Mouse (Mus musculus): ENCODE data around the gene Cdkn1a. TPM values are rescaled to one million over a fixed set of nuclear protein-coding genes. Genes with fewer than 3 reads are reported as not detected.
A peak's percentile ranks its signal among the peaks of the same experiment; 100 is the strongest.
"Not testable (repeated sequence)": the region's sequence is repeated elsewhere in the genome, so short reads cannot be mapped to it uniquely, and the experiment has no call there.

Cdkn1a gene
- polyA plus RNA-seq, 1 experiment = 10.5 TPM

GRCm38 (mm10) chr17:29065971-29066370 is 24.8 kb upstream of the Cdkn1a start:
- Histone ChIP-seq H3K4me1 (ENCODE audit: control insufficient read depth, insufficient read depth, low read length) (no peaks in the 10 kb centered on the region; the same call in 1 of the 2 replicates), H3K4me3 (ENCODE audit: control insufficient read depth, low read depth, low read length) (no peak overlapping the region), H3K27ac (ENCODE audit: control insufficient read depth, insufficient read depth, low read depth, low read length) (no peak overlapping the region), H3K27me3 (ENCODE audit: control insufficient read depth, insufficient read depth, low read length) (no peaks in the 10 kb centered on the region), H3K36me3 (ENCODE audit: control insufficient read depth, insufficient read depth, low read length) (no peaks in the 10 kb centered on the region)
- TF ChIP-seq POLR2A (IDR thresholded peaks at IDR 0.05; ENCODE audit: control insufficient read depth, low read depth, low read length) = no peak
- no peak for TF ChIP-seq CTCF (IDR thresholded peaks at IDR 0.05; ENCODE audit: control insufficient read depth, insufficient read depth, insufficient replicate concordance, low read depth, low read length)

- not testable (repeated sequence) for H3K4me3 ChIP-seq (ENCODE audit: control insufficient read depth, low read depth, low read length); H3K27me3 ChIP-seq (ENCODE audit: control insufficient read depth, insufficient read depth, low read length); H3K4me1 ChIP-seq (ENCODE audit: control insufficient read depth, insufficient read depth, low read length); H3K27ac ChIP-seq (ENCODE audit: control insufficient read depth, insufficient read depth, low read depth, low read length); H3K36me3 ChIP-seq (ENCODE audit: control insufficient read depth, insufficient read depth, low read length)
These were observed 23.4 kb upstream of the Cdkn1a start for GRCm38 (mm10) chr17:29067416-29067815.

- Histone ChIP-seq H3K36me3 (ENCODE audit: control insufficient read depth, insufficient read depth, low read length) (no peaks in the 10 kb centered on the region), H3K27me3 (ENCODE audit: control insufficient read depth, insufficient read depth, low read length) (no peaks in the 10 kb centered on the region), H3K4me1 (ENCODE audit: control insufficient read depth, insufficient read depth, low read length) (peaks cover under 1% of the 10 kb centered on the region), H3K27ac (ENCODE audit: control insufficient read depth, insufficient read depth, low read depth, low read length) (no peak overlapping the region), H3K4me3 (ENCODE audit: control insufficient read depth, low read depth, low read length) (no peak overlapping the region)
- no peak for TF ChIP-seq CTCF (IDR thresholded peaks at IDR 0.05; ENCODE audit: control insufficient read depth, insufficient read depth, insufficient replicate concordance, low read depth, low read length)
- no peak for TF ChIP-seq POLR2A (IDR thresholded peaks at IDR 0.05; ENCODE audit: control insufficient read depth, low read depth, low read length)
These were observed 22.9 kb upstream of the Cdkn1a start for GRCm38 (mm10) chr17:29067847-29068246.

- Histone ChIP-seq H3K4me1 (ENCODE audit: control insufficient read depth, insufficient read depth, low read length) (peaks cover 3% of the 10 kb centered on the region), H3K27ac (ENCODE audit: control insufficient read depth, insufficient read depth, low read depth, low read length) (no peak overlapping the region), H3K27me3 (ENCODE audit: control insufficient read depth, insufficient read depth, low read length) (no peaks in the 10 kb centered on the region)
These were observed 21.7 kb upstream of the Cdkn1a start for GRCm38 (mm10) chr17:29069063-29069462.

GRCm38 (mm10) chr17:29071820-29072219 is 19.0 kb upstream of the Cdkn1a start:
- Histone ChIP-seq H3K4me1 (ENCODE audit: control insufficient read depth, insufficient read depth, low read length) (peaks cover 3% of the 10 kb centered on the region), H3K4me3 (ENCODE audit: control insufficient read depth, low read depth, low read length) (no peak overlapping the region), H3K27ac (ENCODE audit: control insufficient read depth, insufficient read depth, low read depth, low read length) (no peak overlapping the region), H3K27me3 (ENCODE audit: control insufficient read depth, insufficient read depth, low read length) (no peaks in the 10 kb centered on the region), H3K36me3 (ENCODE audit: control insufficient read depth, insufficient read depth, low read length) (no peaks in the 10 kb centered on the region)
- TF ChIP-seq CTCF (IDR thresholded peaks at IDR 0.05; ENCODE audit: control insufficient read depth, insufficient read depth, insufficient replicate concordance, low read depth, low read length) = no peak
- no peak for TF ChIP-seq POLR2A (IDR thresholded peaks at IDR 0.05; ENCODE audit: control insufficient read depth, low read depth, low read length)

More at GRCm38 (mm10) chr17:29069063-29069462, 21.7 kb upstream of the Cdkn1a start:
- TF ChIP-seq POLR2A (IDR thresholded peaks at IDR 0.05; ENCODE audit: control insufficient read depth, low read depth, low read length) = no peak
- TF ChIP-seq CTCF (IDR thresholded peaks at IDR 0.05; ENCODE audit: control insufficient read depth, insufficient read depth, insufficient replicate concordance, low read depth, low read length) = no peak
- no peaks in the 10 kb centered on the region for H3K36me3 ChIP-seq (ENCODE audit: control insufficient read depth, insufficient read depth, low read length)
- H3K4me3 ChIP-seq (ENCODE audit: control insufficient read depth, low read depth, low read length) = no peak overlapping the region

- Histone ChIP-seq H3K36me3 (ENCODE audit: control insufficient read depth, insufficient read depth, low read length) (no peaks in the 10 kb centered on the region), H3K27me3 (ENCODE audit: control insufficient read depth, insufficient read depth, low read length) (no peaks in the 10 kb centered on the region), H3K4me3 (ENCODE audit: control insufficient read depth, low read depth, low read length) (no peak overlapping the region), H3K27ac (ENCODE audit: control insufficient read depth, insufficient read depth, low read depth, low read length) (peak overlapping the region; percentile 56; the same call in 1 of the 2 replicates), H3K4me1 (ENCODE audit: control insufficient read depth, insufficient read depth, low read length) (peaks cover 3% of the 10 kb centered on the region)
- TF ChIP-seq CTCF (IDR thresholded peaks at IDR 0.05; ENCODE audit: control insufficient read depth, insufficient read depth, insufficient replicate concordance, low read depth, low read length) = no peak
- no peak for TF ChIP-seq POLR2A (IDR thresholded peaks at IDR 0.05; ENCODE audit: control insufficient read depth, low read depth, low read length)
These were observed 18.0 kb upstream of the Cdkn1a start for GRCm38 (mm10) chr17:29072701-29073307.

GRCm38 (mm10) chr17:29073313-29073712 is 17.5 kb upstream of the Cdkn1a start:
- Histone ChIP-seq H3K4me1 (ENCODE audit: control insufficient read depth, insufficient read depth, low read length) (peaks cover 7% of the 10 kb centered on the region), H3K27ac (ENCODE audit: control insufficient read depth, insufficient read depth, low read depth, low read length) (peak overlapping the region; percentile 56), H3K36me3 (ENCODE audit: control insufficient read depth, insufficient read depth, low read length) (no peaks in the 10 kb centered on the region), H3K4me3 (ENCODE audit: control insufficient read depth, low read depth, low read length) (no peak overlapping the region), H3K27me3 (ENCODE audit: control insufficient read depth, insufficient read depth, low read length) (no peaks in the 10 kb centered on the region)
- TF ChIP-seq POLR2A (IDR thresholded peaks at IDR 0.05; ENCODE audit: control insufficient read depth, low read depth, low read length) = no peak
- TF ChIP-seq CTCF (IDR thresholded peaks at IDR 0.05; ENCODE audit: control insufficient read depth, insufficient read depth, insufficient replicate concordance, low read depth, low read length) = no peak

GRCm38 (mm10) chr17:29074085-29074484 is 16.7 kb upstream of the Cdkn1a start:
- H3K4me1 ChIP-seq (ENCODE audit: control insufficient read depth, insufficient read depth, low read length) = peaks cover 14% of the 10 kb centered on the region
- H3K27ac ChIP-seq (ENCODE audit: control insufficient read depth, insufficient read depth, low read depth, low read length) = no peak overlapping the region
- no peaks in the 10 kb centered on the region for H3K36me3 ChIP-seq (ENCODE audit: control insufficient read depth, insufficient read depth, low read length)
- no peaks in the 10 kb centered on the region for H3K27me3 ChIP-seq (ENCODE audit: control insufficient read depth, insufficient read depth, low read length)
- TF ChIP-seq CTCF (IDR thresholded peaks at IDR 0.05; ENCODE audit: control insufficient read depth, insufficient read depth, insufficient replicate concordance, low read depth, low read length) = no peak
- no peak for TF ChIP-seq POLR2A (IDR thresholded peaks at IDR 0.05; ENCODE audit: control insufficient read depth, low read depth, low read length)
- H3K4me3 ChIP-seq (ENCODE audit: control insufficient read depth, low read depth, low read length) = no peak overlapping the region

All from testis, adult 2 months (tissue).